Mouse (Mus musculus) lung, embryonic 16.5 days (tissue): ENCODE measurements around the gene Macrod1. TPM values are rescaled to one million over a fixed set of nuclear protein-coding genes. Genes with fewer than 3 reads are reported as not detected.

Source experiments
- ATAC-seq: fragments of 200-750 bp; cut with Nextera tagmentation; 2 replicates; pipeline ENCODE4 v1.8.0; 2017; ENCODE audit warnings: low read depth, mild to moderate bottlenecking, moderate library complexity
- H3K27ac ChIP-seq: fragments of 300-500 bp; sonication (generic); 2 replicates; pipeline ENCODE4 v1.5.1; 2014; ENCODE audit warnings: mild to moderate bottlenecking, control low read depth, low read length
- H3K27me3 ChIP-seq: fragments of 300-500 bp; sonication (generic); 2 replicates; pipeline ENCODE4 v1.6.1; 2014; ENCODE audit warnings: low read depth, low read length, mixed read lengths; ENCODE audit not compliant: control insufficient read depth, insufficient read depth
- H3K36me3 ChIP-seq: fragments of 300-500 bp; sonication (generic); 2 replicates; pipeline ENCODE4 v1.6.1; 2014; ENCODE audit warnings: low read length; ENCODE audit not compliant: control insufficient read depth, insufficient read depth
- H3K4me1 ChIP-seq: fragments of 300-500 bp; sonication (generic); replicated peaks from 2 replicates; pipeline ENCODE4 v1.6.1; 2014; ENCODE audit warnings: low read length, mixed read lengths; ENCODE audit not compliant: control insufficient read depth, insufficient read depth
- H3K4me2 ChIP-seq: fragments of 300-500 bp; sonication (generic); 2 replicates; pipeline ENCODE4 v1.6.1; 2014; ENCODE audit warnings: low read depth, low read length, control low read depth
- H3K4me3 ChIP-seq: fragments of 300-500 bp; sonication (generic); 2 replicates; pipeline ENCODE4 v1.5.1; 2014; ENCODE audit warnings: mild to moderate bottlenecking, low read length, control low read depth
- H3K9ac ChIP-seq: fragments of 300-500 bp; sonication (generic); 2 replicates; pipeline ENCODE4 v1.6.1; 2014; ENCODE audit warnings: low read length, control low read depth
- H3K9me3 ChIP-seq: fragments of 300-500 bp; sonication (generic); 2 replicates; pipeline ENCODE4 v1.6.1; 2016; ENCODE audit warnings: low read length; ENCODE audit not compliant: control insufficient read depth
- WGBS: fragments of 180-500 bp; shearing (Covaris S2); extraction: QIAGEN DNeasy Blood & Tissue Kit; methylation state at CpG from one replicate; pipeline ENCODE4 v1.1.7; 2014; 5-methylcytosine and 5-hydroxymethylcytosine counted together
- polyA plus RNA-seq: library from polyadenylated mRNA; unstranded; fragments of >200 nt; fragmentation: Nextera tagmentation; extraction: Ambion mirVana; gene quantifications from 2 replicates; pipeline ENCODE4 v1.2.1, GENCODE M21; 2015

The Macrod1 gene
- polyA plus RNA-seq, 1 experiment from 2014 or later = 15.3 TPM

GRCm38 (mm10) chr19:7066034-7066827 lies 9.6 kb downstream of the Macrod1 start:
- Histone ChIP-seq H3K4me1 (peaks cover 30% of the 10 kb centered on the region), H3K9ac (peak overlapping the region; percentile 27; the same call in 1 of the 2 replicates), H3K27ac (no peak overlapping the region), H3K4me3 (no peak overlapping the region), H3K9me3 (no peaks in the 10 kb centered on the region), H3K36me3 (no peaks in the 10 kb centered on the region), H3K27me3 (no peaks in the 10 kb centered on the region; the same call in 1 of the 2 replicates), H3K4me2 (no peak overlapping the region)
- ATAC-seq = peak; percentile 16; the same call in 1 of the 2 replicates
- WGBS = 24% methylated on average over 15 of the region's 15 CpGs

GRCm38 (mm10) chr19:7066828-7067342 lies 10.3 kb downstream of the Macrod1 start:
- no peaks in the 10 kb centered on the region; the same call in 1 of the 2 replicates for H3K27me3 ChIP-seq
- H3K9ac ChIP-seq = no peak overlapping the region; the same call in 1 of the 2 replicates
- H3K4me1 ChIP-seq = peaks cover 30% of the 10 kb centered on the region
- ATAC-seq = no peak
- H3K9me3 ChIP-seq = no peaks in the 10 kb centered on the region
- H3K36me3 ChIP-seq = no peaks in the 10 kb centered on the region
- no peak overlapping the region for H3K4me2 ChIP-seq
- WGBS = 34% methylated on average over 7 of the region's 8 CpGs
- no peak overlapping the region for H3K27ac ChIP-seq
- H3K4me3 ChIP-seq = no peak overlapping the region

GRCm38 (mm10) chr19:7067344-7068050 lies 10.9 kb downstream of the Macrod1 start:
- Histone ChIP-seq H3K4me3 (no peak overlapping the region), H3K27me3 (no peaks in the 10 kb centered on the region; the same call in 1 of the 2 replicates), H3K4me1 (peaks cover 30% of the 10 kb centered on the region), H3K4me2 (no peak overlapping the region), H3K9me3 (no peaks in the 10 kb centered on the region), H3K36me3 (no peaks in the 10 kb centered on the region), H3K9ac (no peak overlapping the region), H3K27ac (no peak overlapping the region)
- WGBS = 45% methylated on average over 20 of the region's 20 CpGs
- no peak for ATAC-seq

GRCm38 (mm10) chr19:7068136-7068535 lies 11.5 kb downstream of the Macrod1 start:
- ATAC-seq = peak; percentile 21; the same call in 1 of the 2 replicates
- 5% methylated on average over 14 of the region's 14 CpGs for WGBS
- peaks cover 30% of the 10 kb centered on the region for H3K4me1 ChIP-seq
- H3K36me3 ChIP-seq = no peaks in the 10 kb centered on the region
- H3K4me2 ChIP-seq = no peak overlapping the region
- H3K9ac ChIP-seq = no peak overlapping the region
- H3K9me3 ChIP-seq = no peaks in the 10 kb centered on the region
- H3K27ac ChIP-seq = no peak overlapping the region
- no peaks in the 10 kb centered on the region; the same call in 1 of the 2 replicates for H3K27me3 ChIP-seq
- H3K4me3 ChIP-seq = no peak overlapping the region

GRCm38 (mm10) chr19:7068661-7069531 lies 12.3 kb downstream of the Macrod1 start:
- Histone ChIP-seq H3K4me1 (peaks cover 30% of the 10 kb centered on the region), H3K27ac (no peak overlapping the region), H3K27me3 (no peaks in the 10 kb centered on the region; the same call in 1 of the 2 replicates)

GRCm38 (mm10) chr19:7069781-7070763 lies 13.5 kb downstream of the Macrod1 start:
- ATAC-seq = peak; percentile 86
- H3K36me3 ChIP-seq = no peaks in the 10 kb centered on the region
- no peaks in the 10 kb centered on the region; the same call in 1 of the 2 replicates for H3K27me3 ChIP-seq
- H3K4me2 ChIP-seq = peak overlapping the region; percentile 47
- H3K9ac ChIP-seq = peak overlapping the region; percentile 16
- WGBS = 8% methylated on average over 32 of the region's 35 CpGs
- peaks cover 30% of the 10 kb centered on the region for H3K4me1 ChIP-seq
- H3K4me3 ChIP-seq = peak overlapping the region; percentile 25
- H3K9me3 ChIP-seq = no peaks in the 10 kb centered on the region
- peak overlapping the region; percentile 50 for H3K27ac ChIP-seq

More at GRCm38 (mm10) chr19:7068661-7069531, 12.3 kb downstream of the Macrod1 start:
- no peaks in the 10 kb centered on the region for H3K36me3 ChIP-seq
- H3K4me3 ChIP-seq = no peak overlapping the region
- no peak for ATAC-seq
- H3K9ac ChIP-seq = no peak overlapping the region
- no peaks in the 10 kb centered on the region for H3K9me3 ChIP-seq
- H3K4me2 ChIP-seq = no peak overlapping the region
- WGBS = 52% methylated on average over 11 of the region's 11 CpGs

- Histone ChIP-seq H3K9ac (peak overlapping the region; percentile 16), H3K36me3 (no peaks in the 10 kb centered on the region), H3K4me3 (no peak overlapping the region), H3K4me1 (peaks cover 30% of the 10 kb centered on the region), H3K27ac (0 out of 2 replicates have a peak overlapping the region, but pooled peaks have one; percentile 27), H3K4me2 (peak overlapping the region; percentile 47; the same call in 1 of the 2 replicates), H3K9me3 (no peaks in the 10 kb centered on the region), H3K27me3 (no peaks in the 10 kb centered on the region; the same call in 1 of the 2 replicates)
- 23% methylated on average over 4 of the region's 4 CpGs for WGBS
- no peak for ATAC-seq
Measured at GRCm38 (mm10) chr19:7070775-7071174, 14.2 kb downstream of the Macrod1 start.

GRCm38 (mm10) chr19:7072221-7072620 lies 15.6 kb downstream of the Macrod1 start:
- Histone ChIP-seq H3K4me3 (no peak overlapping the region), H3K9me3 (no peaks in the 10 kb centered on the region), H3K36me3 (no peaks in the 10 kb centered on the region), H3K27me3 (no peaks in the 10 kb centered on the region; the same call in 1 of the 2 replicates), H3K4me2 (no peak overlapping the region), H3K27ac (no peak overlapping the region), H3K9ac (no peak overlapping the region), H3K4me1 (peaks cover 19% of the 10 kb centered on the region)
- 51% methylated on average over 6 of the region's 6 CpGs for WGBS
- no peak for ATAC-seq
